Mouse (Mus musculus): ENCODE measurements around the gene Olfr1251.
"Not testable (repeated sequence)": the region's sequence is repeated elsewhere in the genome, so short reads cannot be mapped to it uniquely, and the experiment has no call there.

Olfr1251 gene

DNA sequence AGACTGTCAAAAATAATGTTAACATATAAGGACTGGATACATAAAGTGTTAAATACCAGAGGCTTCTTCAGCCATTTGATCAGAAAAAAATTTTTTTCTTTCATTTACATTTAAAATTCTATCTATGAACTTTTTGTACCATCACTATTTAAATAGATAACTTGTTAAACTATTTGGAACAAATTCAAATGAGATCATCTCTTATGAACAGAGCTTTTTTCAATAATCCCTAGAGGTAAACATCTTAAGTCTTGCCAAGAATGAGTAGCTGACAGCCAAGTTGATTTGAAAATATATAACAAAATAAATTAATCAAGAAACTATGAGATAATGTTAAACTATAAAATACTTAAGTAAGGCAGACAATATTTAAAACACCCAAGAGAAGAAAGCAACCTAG, at the start of gene Olfr1251:
Gene Olfr1251, minus strand, starts transcription at position 101 of the 400 bp plus-strand sequence.
- no peak for DNase-seq

DNA sequence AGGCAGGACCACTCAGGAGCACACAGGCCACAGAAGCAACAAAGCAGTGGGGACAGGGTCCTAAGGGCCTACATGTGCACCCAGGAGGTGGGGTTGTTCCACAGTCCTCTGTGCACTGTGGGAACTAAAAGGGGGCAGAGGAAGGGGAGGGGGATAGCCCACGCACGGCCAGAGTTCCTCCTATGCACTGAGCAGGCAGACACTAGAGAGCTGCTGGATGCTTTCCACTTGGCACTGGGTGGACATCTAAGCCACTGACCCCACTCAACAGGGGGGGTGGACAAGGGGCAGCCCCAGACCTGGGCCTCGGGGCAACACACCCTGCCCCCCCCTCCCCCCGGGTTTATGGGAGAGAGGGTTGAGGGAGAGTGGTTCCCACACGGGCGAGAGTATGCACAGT, 20.2 kb upstream of the Olfr1251 start:
- DNase-seq: no peak

DNA sequence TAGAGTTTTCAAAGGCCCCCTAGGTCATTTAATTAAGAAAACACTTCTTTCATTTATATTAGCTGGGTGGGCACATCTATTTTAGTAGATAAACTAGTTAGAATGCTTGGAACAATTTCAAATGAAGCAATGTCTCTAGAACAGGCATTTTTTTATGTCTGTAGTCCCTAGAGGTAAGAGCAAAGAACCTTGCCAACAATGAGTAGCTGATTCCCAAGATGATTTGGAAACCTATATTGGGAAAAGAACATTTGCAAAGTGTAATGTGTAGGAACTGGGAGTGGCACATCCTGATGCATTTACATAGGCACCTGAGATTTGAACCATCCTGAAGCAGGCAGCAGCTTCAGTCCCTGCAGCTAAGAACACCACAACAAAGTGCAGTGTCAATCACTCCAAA, 10.4 kb downstream of the Olfr1251 start, which contains the start of gene Olfr1250:
Gene Olfr1250, minus strand, starts transcription at position 101 of the 400 bp plus-strand sequence.
- no peak for DNase-seq

DNA sequence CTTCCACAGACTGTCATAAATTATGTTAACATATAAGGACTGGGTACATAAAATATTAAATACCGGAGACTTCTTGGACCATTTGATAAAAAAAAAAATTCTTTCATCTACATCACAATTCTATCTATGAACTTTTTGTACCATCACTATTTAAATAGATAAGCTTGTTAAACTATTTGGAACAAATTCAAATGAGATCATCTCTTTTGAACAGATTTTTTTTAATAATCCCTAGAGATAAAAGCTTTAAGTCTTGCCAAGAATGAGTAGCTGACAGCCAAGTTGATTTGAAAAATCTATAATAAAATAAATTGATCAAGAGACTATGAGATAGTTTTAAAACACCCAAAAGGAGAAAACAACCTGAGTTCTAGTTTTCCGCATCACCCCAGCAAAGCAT, 36.9 kb downstream of the Olfr1251 start, which contains the start of gene Olfr1249:
Gene Olfr1249, minus strand, starts transcription at position 101 of the 400 bp plus-strand sequence.
- no peak for DNase-seq

DNA sequence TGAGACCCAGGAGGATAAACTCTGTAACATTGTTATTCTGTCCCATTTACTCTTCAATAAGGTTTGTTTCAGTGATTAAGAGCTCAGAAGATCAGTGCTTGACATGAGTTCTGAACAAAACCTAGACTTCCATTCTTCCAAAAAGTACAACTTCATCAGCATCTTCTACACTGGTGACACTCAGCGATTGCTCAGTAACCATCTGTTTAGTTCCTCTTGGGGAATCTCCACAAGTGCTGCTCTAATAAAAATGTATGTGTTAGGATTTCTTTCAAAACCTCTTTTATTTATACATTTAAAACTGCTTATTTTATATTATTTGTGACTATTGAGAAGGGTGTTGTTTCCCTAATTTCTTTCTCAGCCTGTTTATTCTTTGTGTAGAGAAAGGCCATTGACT, 53.6 kb downstream of the Olfr1251 start, which contains the start of gene Olfr1248:
Gene Olfr1248, minus strand, starts transcription at position 101 of the 400 bp plus-strand sequence.
- not testable (repeated sequence) for DNase-seq
